Mouse (Mus musculus): ENCODE results near the gene Hspb2. TPM values are rescaled to one million over a fixed set of nuclear protein-coding genes. Genes with fewer than 3 reads are reported as not detected.

Hspb2 gene
- 1 to 10 TPM; 1.4 to 1.5 TPM for total RNA-seq (2021)

- peak in 1 of 2 experiments; percentile 37 for DNase-seq (ENCODE audit: low spot score in 2 of 2)
- intact Hi-C loops (cut with DNase I) = no loop called here
Observed at GRCm38 (mm10) chr9:50752054-50752602, at the start of gene Hspb2. Gene Hspb2 (minus strand): TSS chr9:50752354.

DNA sequence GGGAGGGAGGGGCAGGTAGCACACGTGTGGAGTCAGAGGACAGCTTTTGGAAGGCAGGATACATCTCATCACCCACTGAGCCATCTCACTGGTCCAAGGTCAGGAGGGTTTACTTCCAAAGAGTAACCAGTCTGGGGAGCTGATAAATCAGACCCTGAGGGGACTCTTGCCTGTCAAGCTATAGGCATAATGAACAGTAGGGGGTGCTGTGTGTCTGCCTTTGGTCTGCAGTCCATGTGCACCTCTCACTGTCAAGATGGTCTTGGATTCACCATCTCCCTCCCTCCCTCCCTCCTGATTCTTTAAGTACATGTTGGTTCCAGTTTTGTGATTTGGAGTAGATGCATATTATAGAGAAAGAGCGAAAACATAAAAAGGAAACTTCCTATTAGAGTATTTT, 48.8 kb upstream of the Hspb2 start:
- peak; percentile 23 to 64 for DNase-seq (ENCODE audit: low spot score in 2 of 2)
- intact Hi-C loops (cut with DNase I) = loop anchor here (5.0 kb wide), 2 partner anchors 206 to 251 kb away; partner anchors contain the start of gene Sik2

- intact Hi-C loops (cut with DNase I) = no loop called here
- no peak for DNase-seq (ENCODE audit: low spot score in 2 of 2)
Observed at GRCm38 (mm10) chr9:50798368-50798767, 46.2 kb upstream of the Hspb2 start.

DNA sequence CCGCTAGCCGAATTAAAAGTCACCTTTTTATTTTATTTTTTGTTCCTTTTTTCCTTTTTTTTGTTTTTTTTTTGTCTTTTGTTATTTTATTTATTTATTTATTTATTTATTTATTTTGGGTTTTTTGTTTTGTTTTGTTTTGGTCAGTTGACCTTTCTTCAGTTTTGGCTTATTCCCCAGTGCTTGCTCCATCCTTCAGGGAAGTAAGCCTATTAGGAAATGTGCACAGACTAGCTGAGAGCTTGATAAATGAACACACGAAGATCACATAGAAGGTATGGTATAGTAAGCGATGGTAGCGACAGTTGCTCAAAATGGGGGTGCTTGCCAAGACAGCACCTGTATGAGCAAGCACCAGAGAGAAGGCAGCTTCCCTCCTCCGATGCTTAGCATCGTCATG, 45.5 kb upstream of the Hspb2 start:
- intact Hi-C loops (cut with DNase I) = no loop called here

DNA sequence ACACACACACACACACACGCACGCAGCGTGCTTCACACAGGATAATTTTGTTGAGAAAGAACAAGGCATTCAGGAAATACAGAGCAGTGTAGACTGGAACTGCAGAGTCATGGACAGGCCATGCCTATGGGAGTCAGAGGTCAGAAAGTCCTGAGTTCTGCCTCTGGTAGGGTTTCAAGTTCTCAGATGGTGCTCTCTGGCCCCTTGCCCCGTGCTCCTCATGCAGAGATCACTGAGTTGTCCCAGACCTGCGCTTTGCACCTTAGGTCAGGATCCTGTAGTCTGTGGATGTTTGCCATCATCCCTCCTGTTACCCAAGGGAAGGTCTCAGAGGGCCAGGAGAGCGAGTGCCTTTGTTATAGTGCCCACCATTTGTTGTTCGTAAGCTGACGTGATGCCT, 44.6 kb upstream of the Hspb2 start:
- intact Hi-C loops (cut with DNase I) = no loop called here

More for the DNA sequence above, 45.5 kb upstream of the Hspb2 start:
- DNase-seq (ENCODE audit: low spot score in 2 of 2) = no peak

GRCm38 (mm10) chr9:50795266-50795665, 43.1 kb upstream of the Hspb2 start:
- no peak for DNase-seq (ENCODE audit: low spot score in 2 of 2)
- intact Hi-C loops (cut with DNase I) = no loop called here

More for the DNA sequence above, 44.6 kb upstream of the Hspb2 start:
- DNase-seq (ENCODE audit: low spot score in 2 of 2) = no peak

DNA sequence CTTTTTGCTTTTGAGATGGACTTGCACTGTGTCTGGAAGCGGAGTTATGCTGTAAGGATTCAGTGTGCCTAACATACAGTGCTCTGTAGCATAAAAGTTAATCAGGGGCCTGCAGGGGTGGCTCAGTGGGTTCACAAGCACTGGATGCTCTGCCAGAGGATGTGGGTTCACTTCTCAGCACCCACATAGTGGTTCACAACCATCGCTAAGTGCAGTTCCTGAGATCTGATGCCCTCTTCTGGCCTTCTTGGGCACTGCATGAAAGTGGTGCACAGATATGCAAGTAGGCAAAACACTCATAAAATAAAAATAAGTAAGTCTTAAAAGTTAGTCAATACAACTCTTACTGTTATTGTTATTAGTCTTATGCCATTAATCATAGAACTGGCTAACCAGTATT, 30.0 kb upstream of the Hspb2 start:
- intact Hi-C loops (cut with DNase I) = no loop called here
- no peak for DNase-seq (ENCODE audit: low spot score in 2 of 2)

- intact Hi-C loops (cut with DNase I) = no loop called here
- DNase-seq (ENCODE audit: low spot score in 2 of 2) = no peak
Observed at GRCm38 (mm10) chr9:50776162-50776760, 24.1 kb upstream of the Hspb2 start.

DNA sequence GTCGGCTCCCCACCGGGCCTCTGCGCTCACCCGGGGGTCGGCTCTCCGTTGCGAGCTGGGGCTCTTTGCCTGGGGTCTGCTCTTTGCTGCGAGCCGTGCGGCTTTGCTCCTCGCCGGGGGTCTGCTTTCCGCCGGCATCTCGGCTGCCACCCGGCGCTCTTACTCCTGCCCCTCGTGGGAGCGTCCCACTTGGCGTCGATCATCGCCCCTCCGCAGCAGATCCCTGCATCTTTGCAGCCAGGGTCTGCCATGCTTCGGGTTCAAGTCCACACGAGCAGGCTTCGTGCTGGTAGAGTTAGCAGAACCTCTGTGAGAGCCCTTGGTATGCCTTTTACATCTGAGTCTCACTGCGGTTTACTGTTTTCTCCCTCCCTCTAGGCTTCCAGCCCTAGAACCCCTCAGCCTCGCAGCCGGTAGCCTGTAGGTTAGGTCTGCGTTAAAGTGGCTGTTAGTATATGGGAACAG, 23.5 kb upstream of the Hspb2 start:
- DNase-seq (ENCODE audit: low spot score in 2 of 2) = no peak
- intact Hi-C loops (cut with DNase I) = no loop called here

GRCm38 (mm10) chr9:50774991-50775612, 22.9 kb upstream of the Hspb2 start, which contains the start of the genes Alg9 and 1110032A03Rik:
Gene Alg9 (plus strand): TSS chr9:50775019.
Gene 1110032A03Rik (minus strand): TSS chr9:50775520.
- intact Hi-C loops (cut with DNase I) = no loop called here
- peak; percentile 86 to 91 for DNase-seq (ENCODE audit: low spot score in 2 of 2)

GRCm38 (mm10) chr9:50774026-50774462, 21.9 kb upstream of the Hspb2 start:
- no peak for DNase-seq (ENCODE audit: low spot score in 2 of 2)
- intact Hi-C loops (cut with DNase I) = no loop called here

DNA sequence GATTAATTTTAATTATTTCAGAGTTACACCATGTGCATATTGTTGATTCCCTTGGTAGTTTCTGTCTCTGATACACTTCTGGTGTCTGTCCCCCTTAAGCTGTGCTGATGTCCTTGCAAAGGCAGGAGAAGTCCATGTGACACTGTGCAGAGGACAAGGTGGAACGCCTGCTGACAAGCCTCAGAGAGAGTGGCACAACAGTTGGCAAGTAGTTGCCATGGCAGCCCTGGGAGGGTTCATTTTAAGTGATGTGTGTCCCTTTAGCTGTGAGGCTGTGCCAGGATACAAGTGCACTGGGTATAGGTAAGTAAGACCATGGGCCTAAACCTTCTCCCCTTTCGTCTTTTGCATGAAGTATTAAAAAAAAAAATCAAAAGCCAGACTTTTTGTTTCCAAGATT, 17.9 kb upstream of the Hspb2 start:
- intact Hi-C loops (cut with DNase I) = no loop called here
- DNase-seq (ENCODE audit: low spot score in 2 of 2) = no peak

DNA sequence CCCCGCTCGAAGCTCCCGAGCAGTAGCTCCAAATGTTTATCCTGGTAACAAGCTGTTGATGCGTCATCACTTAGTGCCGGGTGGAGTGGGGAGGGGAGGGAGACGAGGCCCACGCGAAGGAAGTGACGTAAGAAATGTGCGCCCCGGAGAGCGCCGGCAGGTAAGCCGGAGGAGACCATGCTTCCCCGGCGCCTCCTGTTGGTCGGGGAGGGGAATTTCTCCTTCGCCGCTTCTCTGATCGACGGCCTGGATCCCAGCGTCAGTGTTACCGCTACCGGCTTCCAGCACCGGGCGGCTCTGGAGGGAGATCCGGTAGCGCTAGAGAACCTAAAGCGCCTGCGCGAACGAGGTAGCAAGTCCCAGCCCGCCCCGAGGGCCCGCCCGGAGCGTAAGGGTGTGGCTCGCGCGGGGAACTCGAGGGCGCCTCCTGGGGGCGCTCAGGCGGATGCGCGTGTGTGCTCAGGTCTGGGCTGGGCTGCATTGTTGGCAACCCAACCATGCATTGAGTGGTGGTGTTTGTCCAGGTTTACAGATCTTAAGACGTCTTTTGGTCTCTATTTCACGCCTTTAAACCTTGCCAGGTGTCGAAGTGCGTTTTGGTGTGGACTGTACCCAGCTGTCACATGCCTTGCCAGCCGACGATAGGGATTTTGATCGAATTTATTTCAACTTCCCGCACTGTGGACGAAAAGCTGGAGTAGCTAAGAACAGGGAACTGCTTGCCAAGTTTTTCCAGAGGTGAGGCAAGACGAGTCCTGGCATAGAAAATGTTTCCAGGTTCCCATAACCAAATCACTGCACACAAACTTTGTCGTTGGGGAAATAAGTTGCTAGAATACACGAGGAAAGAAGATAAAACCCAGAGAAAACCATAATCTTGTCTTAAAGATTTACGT, 16.2 kb upstream of the Hspb2 start, which contains the start of gene Fdxacb1:
Gene Fdxacb1, plus strand, starts transcription at position 130 of the 896 bp plus-strand sequence.
- DNase-seq (ENCODE audit: low spot score in 2 of 2) = peak; percentile 99
- intact Hi-C loops (cut with DNase I) = loop anchor here (1.0 to 5.0 kb wide), 4 partner anchors 29 to 111 kb away; partner anchors contain the start of genes Dixdc1 and Dlat

DNA sequence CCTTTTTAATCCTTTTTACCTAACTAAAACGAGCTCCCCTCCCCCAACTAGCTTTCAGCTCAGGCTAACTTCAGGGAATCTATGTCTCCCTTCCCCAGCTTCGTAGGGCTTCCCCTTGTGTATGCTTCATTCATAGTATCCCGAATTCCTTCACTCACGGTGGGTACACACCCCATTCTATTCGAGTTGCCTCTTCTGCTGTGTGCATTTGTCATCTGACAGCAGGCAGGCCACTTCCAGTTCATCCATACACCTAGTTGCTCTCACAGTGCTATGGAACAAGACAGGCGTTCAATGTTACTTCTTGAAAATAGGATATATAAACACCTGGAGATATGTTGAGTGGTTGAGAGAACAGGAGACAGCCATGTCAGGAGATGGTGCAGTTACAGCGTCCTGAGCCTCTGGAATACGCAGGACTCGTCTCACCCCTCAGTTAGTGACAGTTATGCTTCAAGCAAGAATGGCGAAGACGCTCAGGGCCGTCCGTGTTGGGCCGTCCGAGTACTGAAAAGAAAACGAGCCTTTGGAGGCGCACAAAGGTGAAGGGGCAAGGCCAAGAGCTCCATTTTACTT, 15.5 kb upstream of the Hspb2 start:
- DNase-seq (ENCODE audit: low spot score in 2 of 2) = peak in 1 of 2 experiments; percentile 18
- intact Hi-C loops (cut with DNase I) = loop anchor here (1.0 to 5.0 kb wide), 4 partner anchors 28 to 110 kb away; partner anchors contain the start of genes Dixdc1 and Dlat

DNA sequence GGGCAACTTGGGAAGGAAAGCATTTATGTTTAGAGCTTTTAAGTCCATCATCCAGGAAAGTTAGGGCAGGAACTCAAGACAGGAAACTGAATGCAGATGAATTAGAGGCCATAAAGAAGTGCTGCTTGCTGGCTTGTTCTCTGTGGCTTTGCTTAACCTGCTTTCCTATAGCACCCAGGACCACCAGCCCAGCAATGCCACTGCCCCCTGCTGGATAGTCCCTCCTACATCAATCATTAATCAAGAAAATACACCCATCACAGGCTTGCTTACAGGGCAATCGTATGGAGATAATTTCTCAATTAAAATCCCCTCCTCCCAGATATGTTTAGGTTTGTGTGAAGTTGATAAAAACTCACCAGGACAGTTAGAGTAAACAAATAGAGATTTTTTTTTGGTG, 11.2 kb upstream of the Hspb2 start:
- intact Hi-C loops (cut with DNase I) = loop anchor here (5.0 kb wide), 1 partner anchor 56 kb away; no protein-coding TSS in a partner anchor
- DNase-seq (ENCODE audit: low spot score in 2 of 2) = no peak

DNA sequence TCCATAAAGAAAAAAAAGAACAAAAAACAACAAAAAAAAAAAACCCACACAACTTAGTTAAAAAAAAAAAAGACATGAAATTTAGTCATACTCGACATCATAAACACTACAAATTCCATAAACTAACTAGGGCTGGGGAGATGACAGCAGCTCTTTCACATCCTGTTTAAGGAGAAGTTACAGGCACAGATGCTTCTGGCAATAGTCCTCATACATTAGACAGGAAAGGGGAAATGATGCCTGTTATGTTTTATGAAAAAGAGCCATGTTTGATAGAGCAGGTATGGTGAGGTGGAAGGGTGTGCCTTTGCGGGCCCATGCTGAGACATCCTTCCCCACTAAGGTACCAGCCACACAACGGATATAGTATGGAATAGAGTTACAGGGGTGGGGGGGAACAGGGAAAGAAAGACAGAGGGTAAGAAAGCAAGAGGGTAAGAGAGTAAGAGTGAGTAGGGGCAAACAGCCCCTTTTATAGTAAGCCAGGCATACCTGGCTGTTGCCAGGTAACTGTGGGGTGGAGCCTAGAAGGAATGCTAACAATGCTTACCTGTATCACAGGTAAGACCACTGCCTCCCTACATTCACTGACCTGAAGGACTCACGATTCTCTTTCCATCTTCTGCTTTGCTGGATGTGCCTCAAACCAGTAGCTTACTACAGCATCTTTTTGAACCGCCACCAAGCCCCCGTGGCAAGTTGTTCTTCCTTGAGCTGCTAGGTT, 9.5 kb upstream of the Hspb2 start:
- no peak for DNase-seq (ENCODE audit: low spot score in 2 of 2)
- intact Hi-C loops (cut with DNase I) = loop anchor here (5.0 kb wide), 1 partner anchor 54 kb away; no protein-coding TSS in a partner anchor

GRCm38 (mm10) chr9:50756711-50757110, 4.6 kb upstream of the Hspb2 start:
- DNase-seq (ENCODE audit: low spot score in 2 of 2) = no peak
- intact Hi-C loops (cut with DNase I) = no loop called here

DNA sequence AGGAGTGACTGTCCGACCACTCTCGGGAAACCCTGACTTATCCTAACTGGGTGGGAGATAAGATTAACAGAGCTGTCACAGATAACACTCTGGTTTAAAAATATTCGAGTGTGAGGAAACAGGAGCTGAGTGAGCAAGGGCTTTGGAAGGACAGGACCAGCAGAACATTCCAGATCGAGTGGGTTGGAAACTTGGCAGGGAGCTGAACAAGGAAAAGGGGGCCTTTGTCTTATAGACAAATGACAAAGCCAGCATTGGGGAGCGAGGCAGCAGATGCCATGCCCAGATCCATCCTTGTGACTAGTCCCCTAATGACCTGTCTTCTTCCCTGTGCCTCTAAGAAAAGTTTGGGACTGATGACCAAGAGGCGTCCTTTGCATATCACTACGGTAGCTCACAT, 1.8 kb upstream of the Hspb2 start:
- peak in 1 of 2 experiments; percentile 49 for DNase-seq (ENCODE audit: low spot score in 2 of 2)
- intact Hi-C loops (cut with DNase I) = no loop called here
